Mouse (Mus musculus) hindbrain, embryonic 16.5 days (tissue): ENCODE results near the gene Tspan14. TPM values are rescaled to one million over a fixed set of nuclear protein-coding genes. Genes with fewer than 3 reads are reported as not detected.

ENCODE experiments used
- ATAC-seq: fragments of 200-750 bp; cut with Nextera tagmentation; 2 replicates; pipeline ENCODE4 v1.8.0; 2017; ENCODE audit warnings: moderate TSS enrichment, moderate library complexity
- H3K27ac ChIP-seq: fragments of 300-500 bp; sonication (generic); 2 replicates; pipeline ENCODE4 v1.5.1; 2014; ENCODE audit warnings: low read depth, mild to moderate bottlenecking, control low read depth, low read length, moderate library complexity
- H3K27me3 ChIP-seq: fragments of 300-500 bp; sonication (generic); replicated peaks from 2 replicates; pipeline ENCODE4 v1.6.1; 2014; ENCODE audit warnings: low read length; ENCODE audit not compliant: control insufficient read depth, insufficient read depth
- H3K36me3 ChIP-seq: fragments of 300-500 bp; sonication (generic); 2 replicates; pipeline ENCODE4 v1.6.1; 2014; ENCODE audit warnings: mild to moderate bottlenecking, low read length, moderate library complexity, mixed read lengths; ENCODE audit not compliant: control insufficient read depth, insufficient read depth
- H3K4me1 ChIP-seq: fragments of 300-500 bp; sonication (generic); 2 replicates; pipeline ENCODE4 v1.6.1; 2014; ENCODE audit warnings: low read depth, low read length; ENCODE audit not compliant: control insufficient read depth, insufficient read depth
- H3K4me2 ChIP-seq: fragments of 300-500 bp; sonication (generic); 2 replicates; pipeline ENCODE4 v1.6.1; 2014; ENCODE audit warnings: mild to moderate bottlenecking, low read length, control low read depth, moderate library complexity
- H3K4me3 ChIP-seq: fragments of 300-500 bp; sonication (generic); 2 replicates; pipeline ENCODE4 v1.5.1; 2014; ENCODE audit warnings: mild to moderate bottlenecking, low read length, control low read depth, moderate library complexity
- H3K9ac ChIP-seq: fragments of 300-500 bp; sonication (generic); 2 replicates; pipeline ENCODE4 v1.6.1; 2014; ENCODE audit warnings: low read depth, mild to moderate bottlenecking, control low read depth, low read length, moderate library complexity
- H3K9me3 ChIP-seq: fragments of 300-500 bp; sonication (generic); 2 replicates; pipeline ENCODE4 v1.6.1; 2014; ENCODE audit warnings: mild to moderate bottlenecking, low read length, moderate library complexity; ENCODE audit not compliant: control insufficient read depth
- WGBS: fragments of 180-500 bp; shearing (Covaris S2); extraction: QIAGEN DNeasy Blood & Tissue Kit; methylation state at CpG from one replicate; pipeline ENCODE4 v1.1.7; 2014; 5-methylcytosine and 5-hydroxymethylcytosine counted together
- polyA plus RNA-seq: library from polyadenylated mRNA; unstranded; fragments of >200 nt; fragmentation: Nextera tagmentation; extraction: Ambion mirVana; gene quantifications from 2 replicates; pipeline ENCODE4 v1.2.1, GENCODE M21; 2015

Tspan14 gene
- polyA plus RNA-seq, 1 experiment from 2014 or later: 52.5 TPM

DNA sequence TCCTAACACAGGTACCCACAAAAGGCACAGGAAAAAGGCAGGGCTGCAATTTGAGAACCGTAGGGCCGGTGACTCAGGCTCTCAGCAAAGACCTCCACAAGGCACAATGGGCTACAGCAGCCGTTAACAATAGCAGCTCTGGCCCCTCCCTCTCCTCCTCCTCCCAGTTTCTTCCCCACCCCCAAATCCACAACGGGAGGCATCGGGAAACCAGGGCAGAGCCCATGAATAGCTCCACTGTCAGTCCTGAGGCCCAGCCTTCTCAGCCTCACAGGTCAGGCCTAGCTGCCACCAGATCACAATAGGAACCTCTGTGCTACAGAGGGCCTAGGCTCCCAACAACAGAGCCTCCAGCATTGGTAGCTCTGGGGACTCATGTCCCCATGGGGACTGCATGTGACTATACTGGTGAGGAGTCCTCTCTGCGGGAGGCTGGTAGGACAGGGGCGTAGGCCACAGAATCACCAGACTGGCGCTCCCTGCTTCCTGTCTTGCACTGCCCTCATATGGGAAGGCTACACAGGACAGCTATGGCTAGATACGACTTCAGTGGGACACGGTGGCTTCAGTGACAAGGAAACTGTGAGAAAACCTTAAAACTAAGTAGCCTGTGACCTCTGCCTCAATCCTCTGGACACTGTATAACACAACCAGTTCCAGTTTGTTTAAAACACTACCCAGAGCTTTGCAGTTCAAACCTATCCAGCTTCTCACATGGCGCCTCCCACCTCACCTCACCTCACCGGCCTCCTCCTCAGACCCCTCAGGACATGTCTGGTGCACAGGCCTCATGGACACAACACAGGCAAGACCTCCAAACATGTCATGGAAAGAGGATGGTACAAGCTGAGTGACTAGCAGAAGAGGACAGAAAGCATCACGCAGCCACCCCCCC is 10.1 kb downstream of the Tspan14 start:
- H3K4me3 ChIP-seq: no peak overlapping the region
- no peaks in the 10 kb centered on the region for H3K36me3 ChIP-seq
- H3K4me2 ChIP-seq: peak overlapping the region; percentile 32
- peak overlapping the region; percentile 61 for H3K9ac ChIP-seq
- no peaks in the 10 kb centered on the region for H3K9me3 ChIP-seq
- WGBS: 16% methylated on average over 13 of the region's 13 CpGs
- peaks cover 53% of the 10 kb centered on the region for H3K4me1 ChIP-seq
- peak; percentile 88 for ATAC-seq
- H3K27me3 ChIP-seq: no peaks in the 10 kb centered on the region
- peak overlapping the region; percentile 85 for H3K27ac ChIP-seq

DNA sequence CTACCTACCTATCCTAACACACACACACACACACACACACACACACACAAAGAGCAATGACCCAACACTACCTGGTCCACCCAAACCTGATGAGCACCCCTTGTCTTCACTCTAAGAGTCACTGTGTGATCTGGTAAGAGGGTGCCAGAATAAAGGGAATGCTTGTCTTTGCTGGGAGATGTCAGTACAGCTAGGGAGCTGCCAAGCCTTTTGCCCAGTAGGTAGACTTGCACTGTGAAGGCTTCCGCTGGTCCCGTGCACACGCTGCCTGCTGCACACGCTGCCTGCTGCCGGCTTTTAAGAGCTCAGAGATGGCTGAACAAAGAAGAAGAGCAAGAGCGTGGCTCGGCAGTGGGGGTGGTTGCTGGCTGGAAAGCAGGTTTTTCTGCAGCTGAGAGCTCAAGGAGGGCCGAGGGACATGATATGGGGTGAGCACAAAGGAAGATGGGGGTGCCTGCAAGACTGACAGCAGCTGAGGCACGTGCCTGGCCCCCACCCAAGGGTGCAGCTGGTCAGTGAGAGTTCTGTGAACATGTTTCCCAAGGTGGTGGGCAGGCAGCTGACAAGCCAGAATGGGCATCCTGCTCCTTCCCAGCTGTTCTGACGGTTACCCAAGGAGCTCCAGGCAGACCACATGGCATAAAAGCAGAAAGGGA is 10.9 kb downstream of the Tspan14 start:
- peak overlapping the region; percentile 32 for H3K4me2 ChIP-seq
- no peaks in the 10 kb centered on the region for H3K36me3 ChIP-seq
- no peaks in the 10 kb centered on the region for H3K27me3 ChIP-seq
- peak overlapping the region; percentile 61 for H3K9ac ChIP-seq
- H3K4me1 ChIP-seq: peaks cover 53% of the 10 kb centered on the region
- no peaks in the 10 kb centered on the region for H3K9me3 ChIP-seq
- H3K27ac ChIP-seq: peak overlapping the region; percentile 85
- peak; percentile 60 for ATAC-seq
- WGBS: 7% methylated on average over 10 of the region's 10 CpGs
- no peak overlapping the region for H3K4me3 ChIP-seq

DNA sequence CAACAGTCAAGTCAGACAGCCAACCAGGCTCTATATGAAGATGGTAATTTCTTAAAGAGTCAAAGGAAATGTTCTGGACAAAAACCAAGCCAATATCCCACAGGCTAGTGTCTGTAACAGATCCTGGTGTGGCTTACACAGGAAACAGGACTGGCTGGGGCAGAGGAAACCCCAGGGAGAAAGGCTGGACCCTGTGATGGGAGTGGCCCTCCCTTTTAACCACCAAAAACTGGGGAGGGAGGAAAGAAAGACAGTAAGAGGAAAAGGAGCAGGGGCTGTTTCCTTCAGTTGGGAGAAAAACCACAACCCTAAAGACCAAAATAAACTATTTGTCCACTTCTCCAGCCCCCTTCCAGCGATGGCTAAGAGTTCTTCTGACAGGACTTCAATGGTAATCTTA is 11.5 kb downstream of the Tspan14 start:
- Histone ChIP-seq H3K27ac (peak overlapping the region; percentile 85), H3K4me2 (no peak overlapping the region; the same call in 1 of the 2 replicates), H3K9ac (no peak overlapping the region), H3K27me3 (no peaks in the 10 kb centered on the region), H3K4me3 (no peak overlapping the region), H3K9me3 (no peaks in the 10 kb centered on the region), H3K4me1 (peaks cover 52% of the 10 kb centered on the region), H3K36me3 (no peaks in the 10 kb centered on the region)
- no peak for ATAC-seq
- WGBS: 69% methylated on average over 1 of the region's 1 CpGs

DNA sequence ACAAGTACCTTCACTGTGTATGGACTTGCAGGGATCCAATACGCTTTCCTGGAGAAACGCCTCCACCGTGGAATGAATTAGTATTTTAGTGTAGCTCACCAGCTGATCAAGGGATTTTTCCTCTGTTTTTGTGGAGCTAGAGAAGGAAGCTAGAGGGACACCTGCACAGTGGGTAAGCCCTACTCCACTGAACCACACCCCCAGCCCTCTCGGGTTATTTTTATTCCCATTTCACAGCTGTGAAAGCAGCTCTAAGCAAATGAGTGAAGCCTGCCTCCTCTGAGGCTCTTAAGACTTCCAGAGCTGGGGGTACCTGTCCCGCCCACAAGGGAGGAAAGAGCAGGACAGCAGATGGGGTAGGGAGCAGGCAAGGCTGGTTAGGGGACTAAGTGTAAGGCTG is 13.2 kb downstream of the Tspan14 start:
- Histone ChIP-seq H3K9ac (no peak overlapping the region), H3K4me3 (no peak overlapping the region), H3K4me2 (no peak overlapping the region), H3K9me3 (no peaks in the 10 kb centered on the region), H3K27me3 (no peaks in the 10 kb centered on the region), H3K27ac (no peak overlapping the region), H3K36me3 (no peaks in the 10 kb centered on the region), H3K4me1 (peaks cover 54% of the 10 kb centered on the region)
- WGBS: 72% methylated on average over 5 of the region's 5 CpGs
- no peak for ATAC-seq

DNA sequence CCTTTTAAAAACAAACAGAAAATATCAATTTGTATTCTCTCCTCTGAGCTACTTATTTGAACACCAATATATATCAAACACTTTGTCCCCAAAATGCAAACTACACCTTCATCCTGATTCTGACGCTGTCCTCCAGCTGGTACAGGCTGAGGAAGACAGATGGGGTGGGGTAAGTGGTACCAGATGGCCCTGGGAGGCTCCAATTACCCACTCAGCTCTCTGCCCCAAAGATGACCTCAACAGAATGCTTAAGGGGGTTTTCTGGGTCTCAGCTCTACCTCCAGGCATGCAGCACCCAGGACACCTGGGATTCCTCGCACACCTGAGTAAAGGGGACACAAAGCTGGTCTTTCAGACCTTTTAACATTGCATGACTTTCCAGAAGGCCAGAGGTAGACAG is 13.9 kb downstream of the Tspan14 start:
- H3K9me3 ChIP-seq: no peaks in the 10 kb centered on the region
- no peaks in the 10 kb centered on the region for H3K27me3 ChIP-seq
- no peak overlapping the region for H3K9ac ChIP-seq
- H3K4me3 ChIP-seq: no peak overlapping the region
- no peak overlapping the region for H3K4me2 ChIP-seq
- peaks cover 47% of the 10 kb centered on the region for H3K4me1 ChIP-seq
- no peak overlapping the region for H3K27ac ChIP-seq
- 36% methylated on average over 2 of the region's 2 CpGs for WGBS
- no peaks in the 10 kb centered on the region for H3K36me3 ChIP-seq
- no peak for ATAC-seq

DNA sequence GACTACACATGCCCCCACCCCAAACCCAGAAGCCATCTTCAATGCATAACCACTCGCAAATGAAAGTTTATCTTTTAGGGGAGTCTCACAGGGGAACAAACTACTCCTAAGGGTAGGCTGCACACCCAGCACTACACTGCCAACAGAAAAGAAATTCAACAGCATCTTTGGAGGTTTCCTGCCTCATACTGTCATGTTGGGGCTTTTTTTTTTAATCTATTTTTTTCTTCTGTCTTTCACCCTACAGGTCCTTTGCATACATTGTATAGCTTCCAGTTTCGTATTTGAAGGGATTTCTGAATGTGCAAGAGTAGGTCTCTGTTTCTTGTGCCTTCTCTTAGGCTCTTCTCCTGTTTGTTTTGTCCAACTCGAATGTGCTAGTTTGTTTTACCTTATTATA is 14.3 kb downstream of the Tspan14 start:
- H3K9ac ChIP-seq: no peak overlapping the region
- no peak overlapping the region for H3K4me3 ChIP-seq
- no peaks in the 10 kb centered on the region for H3K27me3 ChIP-seq
- no peaks in the 10 kb centered on the region for H3K36me3 ChIP-seq
- H3K4me1 ChIP-seq: peaks cover 44% of the 10 kb centered on the region
- no peak overlapping the region for H3K27ac ChIP-seq
- ATAC-seq: no peak
- WGBS: 91% methylated on average over 3 of the region's 3 CpGs
- H3K9me3 ChIP-seq: no peaks in the 10 kb centered on the region
- H3K4me2 ChIP-seq: no peak overlapping the region

DNA sequence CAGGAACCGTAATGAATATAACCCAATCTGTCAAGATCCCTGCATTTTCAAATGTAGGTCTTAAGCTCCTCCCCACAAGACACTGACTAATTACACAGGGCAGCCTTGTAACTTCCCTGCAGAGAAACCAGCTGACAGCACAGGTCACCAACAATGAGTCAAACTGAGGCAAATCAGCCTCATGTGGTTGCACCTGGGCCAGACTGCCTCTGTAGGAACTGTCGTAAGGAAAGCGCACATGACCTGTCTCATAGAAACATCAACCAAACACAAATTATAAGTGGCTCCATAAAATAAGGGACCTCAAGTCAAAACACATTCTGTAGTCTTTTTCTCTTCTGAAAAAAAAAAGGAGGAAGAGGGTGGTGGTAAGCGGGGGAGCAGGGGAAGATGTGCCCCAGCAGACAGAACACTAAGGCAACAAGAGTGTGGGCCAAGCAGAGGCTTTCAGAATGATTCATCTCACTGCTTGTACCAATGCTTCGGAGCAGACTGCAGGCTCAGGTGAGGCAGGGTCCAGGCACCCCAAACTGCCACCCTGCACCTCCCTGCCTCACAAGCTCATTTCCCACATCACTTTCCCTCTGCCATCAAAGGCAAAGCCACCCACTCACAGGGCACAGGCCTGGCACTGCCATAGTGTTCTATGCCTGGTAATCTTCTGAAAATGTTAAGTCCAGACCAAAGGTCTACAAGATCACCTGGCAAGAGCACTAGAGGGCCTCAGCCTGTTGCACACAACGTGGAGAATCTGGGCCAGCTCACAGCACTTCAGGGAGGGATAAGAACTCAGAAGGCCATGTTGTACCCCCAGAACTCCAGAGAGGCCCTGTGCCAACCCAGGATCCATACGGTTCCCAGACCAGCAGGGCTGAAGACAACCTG is 16.6 kb downstream of the Tspan14 start:
- no peak overlapping the region for H3K9ac ChIP-seq
- no peak overlapping the region for H3K27ac ChIP-seq
- peaks cover 22% of the 10 kb centered on the region for H3K4me1 ChIP-seq
- 76% methylated on average over 7 of the region's 7 CpGs for WGBS
- H3K27me3 ChIP-seq: no peaks in the 10 kb centered on the region
- H3K4me3 ChIP-seq: no peak overlapping the region
- no peak for ATAC-seq
- H3K4me2 ChIP-seq: no peak overlapping the region
- H3K9me3 ChIP-seq: no peaks in the 10 kb centered on the region; the same call in 1 of the 2 replicates
- no peaks in the 10 kb centered on the region for H3K36me3 ChIP-seq

DNA sequence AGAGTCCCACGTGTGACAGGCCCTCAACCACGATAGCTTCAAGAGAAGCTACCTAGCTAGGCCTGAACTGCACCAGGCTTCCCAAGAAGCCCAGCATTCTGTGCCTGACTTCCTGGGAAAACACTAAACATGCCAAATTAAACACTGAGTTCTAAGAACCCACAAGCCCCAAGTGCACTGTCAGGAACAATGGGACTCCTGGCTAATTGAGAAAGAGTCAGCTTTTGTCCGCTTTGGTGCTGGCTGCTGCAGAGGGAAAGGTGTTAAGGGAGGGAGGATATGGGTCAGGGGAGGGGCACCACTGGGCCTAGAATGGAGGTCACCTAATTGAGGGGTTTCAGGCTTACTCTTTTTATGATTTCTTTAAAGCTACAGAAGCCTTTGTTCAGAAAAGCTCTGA is 17.6 kb downstream of the Tspan14 start:
- Histone ChIP-seq H3K27ac (peak overlapping the region; percentile 16; the same call in 1 of the 2 replicates), H3K27me3 (no peaks in the 10 kb centered on the region), H3K9ac (no peak overlapping the region), H3K4me3 (no peak overlapping the region), H3K4me2 (no peak overlapping the region), H3K36me3 (no peaks in the 10 kb centered on the region), H3K9me3 (no peaks in the 10 kb centered on the region; the same call in 1 of the 2 replicates), H3K4me1 (peaks cover 18% of the 10 kb centered on the region)
- ATAC-seq: no peak
- WGBS: 46% methylated on average over 3 of the region's 3 CpGs
